Mouse (Mus musculus) embryonic fibroblast, embryonic 13.5 days (primary cell): Measurements from ENCODE around the gene Asb10.

Source experiments
- CTCF ChIP-seq: IDR thresholded peaks from 2 replicates; pipeline ENCODE4 v1.5.1; 2011; ENCODE audit warnings: mild to moderate bottlenecking, control low read depth, low read length, moderate library complexity, borderline replicate concordance; ENCODE audit not compliant: insufficient read depth
- POLR2A ChIP-seq: IDR thresholded peaks from 2 replicates; pipeline ENCODE4 v1.6.1; 2011; ENCODE audit warnings: low read depth, mild to moderate bottlenecking, control low read depth, low read length, moderate library complexity

GRCm38 (mm10) chr5:24541144-24541569, 379 bp upstream of the Asb10 start:
- no peak for TF ChIP-seq CTCF
- TF ChIP-seq POLR2A = no peak
